Mouse (Mus musculus) lung, adult 2 months (tissue): ENCODE results near the gene Mrpl39.

Source experiments
- CTCF ChIP-seq: fragments of 200-500 bp; IDR thresholded peaks from 2 replicates; pipeline ENCODE4 v1.5.1; 2011; ENCODE audit warnings: mild to moderate bottlenecking, low read length, control low read depth; ENCODE audit not compliant: insufficient read depth
- POLR2A ChIP-seq: fragments of 200-500 bp; IDR thresholded peaks from 2 replicates; pipeline ENCODE4 v1.6.1; 2011; ENCODE audit warnings: low read depth, mild to moderate bottlenecking, control low read depth, low read length, borderline replicate concordance; ENCODE audit errors: extremely low read depth

DNA sequence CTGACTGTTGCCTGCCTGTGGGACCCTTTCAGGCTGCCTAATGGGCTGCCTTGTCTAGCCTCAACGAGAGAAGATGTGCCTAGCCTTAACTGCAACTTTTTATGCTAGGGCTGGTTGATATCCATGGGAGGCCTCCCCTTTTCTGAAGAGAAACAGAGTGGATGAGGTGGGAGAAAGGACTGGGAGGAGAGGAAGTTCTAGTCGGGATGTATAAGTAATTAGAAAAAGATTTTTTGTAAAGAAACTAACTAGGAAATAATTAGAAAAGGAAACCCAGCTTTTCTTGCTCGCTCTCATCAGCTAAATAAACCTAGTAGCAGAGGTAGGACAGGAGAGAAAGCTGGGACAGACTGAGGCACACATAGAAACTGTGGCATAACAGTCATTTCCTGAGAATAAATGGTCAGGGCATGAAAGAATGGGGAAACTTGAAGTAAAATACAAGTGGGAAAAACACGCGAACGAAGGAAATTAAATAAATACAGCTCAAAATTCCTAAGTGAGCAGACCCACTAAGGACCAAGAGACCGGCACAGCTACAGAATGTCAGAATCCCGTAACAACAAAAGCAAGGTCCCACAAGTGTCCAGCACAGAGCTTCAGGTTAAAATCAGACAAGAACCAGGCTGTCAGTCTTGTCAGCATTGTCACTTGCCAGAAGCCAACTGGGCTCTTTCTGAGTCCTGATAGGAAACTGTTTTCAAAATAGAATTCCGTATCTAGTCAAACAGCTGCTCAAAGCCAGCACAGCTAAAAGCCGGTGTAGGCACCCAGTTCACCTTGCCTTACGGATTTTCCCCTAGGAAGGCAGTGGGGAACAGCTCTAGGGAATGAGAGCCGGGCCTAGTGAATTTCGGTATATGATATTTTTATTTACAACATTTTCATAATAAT lies 18.6 kb downstream of the Mrpl39 start:
- TF ChIP-seq CTCF (no peak), POLR2A (no peak)
